Mouse (Mus musculus) heart, embryonic 16.5 days (tissue): ENCODE data around the gene Nsun2. TPM values are rescaled to one million over a fixed set of nuclear protein-coding genes. Genes with fewer than 3 reads are reported as not detected.

Experiments
- ATAC-seq: fragments of 200-750 bp; cut with Nextera tagmentation; replicated peaks from 2 replicates; pipeline ENCODE4 v1.8.0; 2017; ENCODE audit warnings: moderate number of reproducible peaks; ENCODE audit not compliant: insufficient read depth, low FRiP score; ENCODE audit errors: extremely low read depth
- H3K27ac ChIP-seq: fragments of 300-500 bp; sonication (generic); 2 replicates; pipeline ENCODE4 v1.5.1; 2014; ENCODE audit warnings: mild to moderate bottlenecking, low read length, control low read depth, moderate library complexity
- H3K27me3 ChIP-seq: fragments of 300-500 bp; sonication (generic); 2 replicates; pipeline ENCODE4 v1.6.1; 2014; ENCODE audit warnings: low read length, mixed read lengths; ENCODE audit not compliant: control insufficient read depth, insufficient read depth
- H3K36me3 ChIP-seq: fragments of 300-500 bp; sonication (generic); 2 replicates; pipeline ENCODE4 v1.6.1; 2014; ENCODE audit not compliant: control insufficient read depth, insufficient read depth
- H3K4me1 ChIP-seq: fragments of 300-500 bp; sonication (generic); 2 replicates; pipeline ENCODE4 v1.6.1; 2014; ENCODE audit warnings: low read length, mixed read lengths; ENCODE audit not compliant: control insufficient read depth, insufficient read depth
- H3K4me2 ChIP-seq: fragments of 300-500 bp; sonication (generic); 2 replicates; pipeline ENCODE4 v1.6.1; 2014; ENCODE audit warnings: low read depth, mild to moderate bottlenecking, control low read depth, low read length
- H3K4me3 ChIP-seq: fragments of 300-500 bp; sonication (generic); 2 replicates; pipeline ENCODE4 v1.5.1; 2014; ENCODE audit warnings: mild to moderate bottlenecking, control low read depth, low read length
- H3K9ac ChIP-seq: fragments of 300-500 bp; sonication (generic); 2 replicates; pipeline ENCODE4 v1.6.1; 2014; ENCODE audit warnings: low read length, control low read depth
- H3K9me3 ChIP-seq: fragments of 300-500 bp; sonication (generic); replicated peaks from 2 replicates; pipeline ENCODE4 v1.6.1; 2016; ENCODE audit warnings: low read length; ENCODE audit not compliant: control insufficient read depth
- WGBS: fragments of 180-500 bp; shearing (Covaris S2); extraction: QIAGEN DNeasy Blood & Tissue Kit; methylation state at CpG from one replicate; pipeline ENCODE4 v1.1.7; 2014; 5-methylcytosine and 5-hydroxymethylcytosine counted together
- polyA plus RNA-seq: library from polyadenylated mRNA; unstranded; fragments of >200 nt; fragmentation: Nextera tagmentation; extraction: Ambion mirVana; gene quantifications from 2 replicates; pipeline ENCODE4 v1.2.1, GENCODE M21; 2015

Gene Nsun2
- polyA plus RNA-seq, 1 experiment from 2014 or later = 78.0 TPM

DNA sequence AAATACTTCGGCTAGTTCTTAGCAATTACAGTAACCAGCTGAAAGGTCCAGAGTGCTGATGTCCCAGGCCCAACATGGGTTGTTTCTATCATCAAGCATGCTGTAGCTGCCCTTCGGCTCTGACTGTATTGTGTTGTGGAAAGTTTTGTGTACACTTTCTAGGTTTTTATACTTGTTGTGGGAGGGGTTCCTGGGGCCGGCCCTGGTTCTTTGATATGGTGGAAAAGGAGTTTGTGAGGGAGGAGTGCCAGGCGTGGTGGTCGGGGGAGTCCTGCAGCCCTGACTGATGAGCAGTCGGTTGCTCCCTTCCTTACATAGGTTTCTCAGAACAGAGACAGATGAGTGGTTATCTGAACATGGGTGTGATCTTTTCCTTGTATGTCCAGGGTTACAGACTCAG, 103.3 kb downstream of the Nsun2 start:
- Histone ChIP-seq H3K27me3 (no peaks in the 10 kb centered on the region), H3K36me3 (peaks cover 57% of the 10 kb centered on the region), H3K4me2 (no peak overlapping the region), H3K4me3 (no peak overlapping the region), H3K27ac (no peak overlapping the region), H3K9me3 (no peaks in the 10 kb centered on the region), H3K9ac (no peak overlapping the region), H3K4me1 (no peaks in the 10 kb centered on the region)
- no peak for ATAC-seq
- 82% methylated on average over 6 of the region's 6 CpGs for WGBS

DNA sequence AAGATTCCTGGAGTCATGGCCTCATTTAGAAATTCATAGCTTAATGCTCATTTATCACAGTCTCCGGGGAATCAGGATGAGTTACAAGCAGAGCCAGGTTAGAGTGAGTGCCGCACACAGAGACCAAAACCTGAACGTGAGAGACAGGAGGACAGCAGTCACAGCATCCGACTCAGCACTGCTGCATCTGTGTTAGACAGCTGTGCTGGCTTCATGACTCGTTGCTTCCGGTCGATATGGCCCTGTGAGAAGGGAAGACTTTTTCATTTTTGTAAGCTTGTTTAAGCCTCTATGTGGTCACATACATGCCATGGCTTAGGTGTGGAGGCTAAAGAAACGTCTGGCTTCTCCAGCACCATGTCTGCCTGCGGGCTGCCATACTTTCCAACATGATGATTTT, 104.1 kb downstream of the Nsun2 start:
- no peak for ATAC-seq
- Histone ChIP-seq H3K4me3 (no peak overlapping the region), H3K4me2 (no peak overlapping the region), H3K27ac (no peak overlapping the region), H3K4me1 (no peaks in the 10 kb centered on the region), H3K9ac (no peak overlapping the region), H3K9me3 (no peaks in the 10 kb centered on the region), H3K36me3 (peaks cover 51% of the 10 kb centered on the region), H3K27me3 (no peaks in the 10 kb centered on the region)
- 85% methylated on average over 9 of the region's 9 CpGs for WGBS

DNA sequence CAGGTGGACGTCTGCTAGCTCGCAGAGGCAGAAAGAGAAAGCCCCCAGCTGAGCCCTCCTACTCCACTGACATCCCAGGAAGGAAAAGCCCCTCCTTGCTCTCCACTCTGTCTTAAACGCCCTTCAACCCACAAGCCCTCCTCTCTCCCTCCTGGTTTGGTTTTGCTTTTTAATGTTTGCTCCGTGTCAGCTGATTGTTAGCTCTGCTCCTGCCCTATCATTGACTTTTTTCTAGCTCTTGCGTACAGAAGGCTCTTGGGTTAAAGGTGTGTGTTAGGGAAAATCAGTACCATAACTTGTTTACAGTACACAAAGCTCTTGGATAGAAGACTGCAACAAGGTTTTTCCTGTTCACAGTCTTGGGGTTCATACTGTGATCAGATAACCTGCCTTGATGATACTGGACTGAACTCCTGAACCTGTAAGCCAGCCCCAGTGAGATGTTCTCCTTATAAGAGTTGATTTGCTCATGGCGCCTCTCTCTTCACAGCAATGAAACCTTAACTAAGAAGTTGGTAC, 104.6 kb downstream of the Nsun2 start:
- Histone ChIP-seq H3K4me1 (no peaks in the 10 kb centered on the region), H3K4me2 (no peak overlapping the region), H3K27me3 (no peaks in the 10 kb centered on the region), H3K9me3 (no peaks in the 10 kb centered on the region), H3K9ac (no peak overlapping the region), H3K36me3 (peaks cover 48% of the 10 kb centered on the region), H3K27ac (no peak overlapping the region), H3K4me3 (no peak overlapping the region)
- no peak for ATAC-seq
- WGBS = 87% methylated on average over 6 of the region's 6 CpGs

DNA sequence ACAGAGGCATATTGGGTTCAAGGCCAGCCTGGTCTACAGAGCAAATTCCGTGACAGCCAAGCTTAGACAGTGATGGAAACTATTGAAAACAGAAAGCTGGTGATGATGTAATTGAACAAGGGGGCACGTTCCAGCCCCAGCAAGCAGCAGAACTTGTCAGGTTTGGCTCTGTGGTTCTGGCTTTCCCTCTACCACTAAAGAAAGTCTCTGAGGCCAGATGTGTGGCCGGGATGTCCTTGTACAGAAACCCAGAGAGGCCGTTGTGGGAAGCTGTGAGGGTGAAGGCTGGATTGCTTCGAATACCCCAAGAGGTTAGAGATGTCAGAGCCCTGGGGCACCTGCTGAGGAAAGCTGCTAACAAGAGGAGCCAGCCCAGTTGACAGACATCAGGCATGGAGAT, 105.7 kb downstream of the Nsun2 start:
- Histone ChIP-seq H3K9ac (no peak overlapping the region), H3K4me3 (no peak overlapping the region), H3K27me3 (no peaks in the 10 kb centered on the region), H3K9me3 (no peaks in the 10 kb centered on the region), H3K4me2 (no peak overlapping the region), H3K36me3 (peaks cover 37% of the 10 kb centered on the region), H3K4me1 (no peaks in the 10 kb centered on the region), H3K27ac (no peak overlapping the region)
- ATAC-seq = no peak
- 90% methylated on average over 5 of the region's 5 CpGs for WGBS

DNA sequence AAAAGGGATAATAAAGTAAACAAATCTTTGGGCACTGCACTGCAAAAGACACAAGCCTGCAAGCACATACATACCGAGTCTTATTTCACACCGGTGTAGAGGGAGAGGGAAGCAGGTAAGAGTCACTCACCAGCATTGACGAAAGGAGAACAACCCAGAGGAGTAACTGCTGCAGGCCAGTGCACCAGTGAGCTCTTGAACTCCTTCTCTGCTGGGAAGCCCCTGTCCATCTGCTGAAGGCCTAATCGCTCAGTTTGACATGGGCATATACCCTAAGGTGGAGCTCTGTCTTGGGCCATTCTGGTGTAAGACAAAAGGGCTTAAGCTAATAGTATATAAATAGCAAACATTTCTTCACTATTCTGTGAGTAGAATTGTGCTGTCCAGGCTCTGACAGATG, 106.6 kb downstream of the Nsun2 start:
- ATAC-seq = no peak
- no peak overlapping the region for H3K27ac ChIP-seq
- H3K27me3 ChIP-seq = no peaks in the 10 kb centered on the region
- no peak overlapping the region for H3K9ac ChIP-seq
- H3K4me1 ChIP-seq = no peaks in the 10 kb centered on the region
- H3K4me3 ChIP-seq = no peak overlapping the region
- peaks cover 29% of the 10 kb centered on the region for H3K36me3 ChIP-seq
- H3K9me3 ChIP-seq = no peaks in the 10 kb centered on the region
- no peak overlapping the region for H3K4me2 ChIP-seq
- WGBS = 91% methylated on average over 4 of the region's 4 CpGs

DNA sequence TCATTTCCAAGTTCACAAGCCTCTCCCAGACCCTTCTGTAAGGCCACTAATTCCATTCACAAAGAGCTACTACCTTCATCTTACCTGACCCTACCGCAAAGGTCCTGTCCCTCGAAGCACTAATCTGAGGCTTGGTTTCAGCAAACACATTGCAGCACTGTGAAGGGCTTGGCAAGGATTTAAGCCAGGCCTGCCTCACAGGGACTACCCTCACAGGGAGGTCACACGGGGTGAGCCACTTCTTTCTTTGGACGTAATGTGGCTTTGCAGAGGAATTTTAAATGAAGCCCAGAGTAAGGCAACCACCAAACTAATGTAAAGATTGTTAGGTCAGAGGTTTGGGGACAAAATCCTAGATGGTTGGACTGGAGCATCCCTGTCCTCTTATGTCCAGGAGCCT, 107.0 kb downstream of the Nsun2 start:
- no peak for ATAC-seq
- no peak overlapping the region for H3K9ac ChIP-seq
- WGBS = 83% methylated on average over 4 of the region's 4 CpGs
- no peak overlapping the region for H3K4me3 ChIP-seq
- peaks cover 25% of the 10 kb centered on the region for H3K36me3 ChIP-seq
- no peaks in the 10 kb centered on the region for H3K9me3 ChIP-seq
- H3K27ac ChIP-seq = no peak overlapping the region
- no peaks in the 10 kb centered on the region for H3K27me3 ChIP-seq
- no peaks in the 10 kb centered on the region for H3K4me1 ChIP-seq
- H3K4me2 ChIP-seq = no peak overlapping the region

DNA sequence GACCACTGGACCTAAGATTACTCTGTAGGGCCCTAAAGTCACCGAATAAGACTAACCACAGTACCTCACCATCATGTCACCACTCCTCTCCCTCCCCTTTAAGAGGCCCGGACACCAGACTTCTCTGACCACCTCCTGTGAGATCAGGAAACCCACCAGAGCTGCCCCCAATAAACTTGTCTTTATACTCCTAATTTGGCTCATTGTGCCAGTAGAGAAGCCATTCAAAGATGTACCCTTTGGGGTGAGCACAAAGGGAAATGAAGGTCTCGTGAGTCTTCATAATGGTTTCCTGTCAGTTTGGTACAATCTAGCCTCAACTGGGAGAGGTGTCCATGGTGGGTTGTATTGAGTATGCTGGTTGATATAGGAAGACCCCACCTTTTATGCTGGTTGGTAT, 107.5 kb downstream of the Nsun2 start:
- Histone ChIP-seq H3K36me3 (peaks cover 20% of the 10 kb centered on the region), H3K9me3 (no peaks in the 10 kb centered on the region), H3K9ac (no peak overlapping the region), H3K4me3 (no peak overlapping the region), H3K4me1 (no peaks in the 10 kb centered on the region), H3K4me2 (no peak overlapping the region), H3K27me3 (no peaks in the 10 kb centered on the region), H3K27ac (no peak overlapping the region)
- 86% methylated on average over 3 of the region's 3 CpGs for WGBS
- no peak for ATAC-seq

DNA sequence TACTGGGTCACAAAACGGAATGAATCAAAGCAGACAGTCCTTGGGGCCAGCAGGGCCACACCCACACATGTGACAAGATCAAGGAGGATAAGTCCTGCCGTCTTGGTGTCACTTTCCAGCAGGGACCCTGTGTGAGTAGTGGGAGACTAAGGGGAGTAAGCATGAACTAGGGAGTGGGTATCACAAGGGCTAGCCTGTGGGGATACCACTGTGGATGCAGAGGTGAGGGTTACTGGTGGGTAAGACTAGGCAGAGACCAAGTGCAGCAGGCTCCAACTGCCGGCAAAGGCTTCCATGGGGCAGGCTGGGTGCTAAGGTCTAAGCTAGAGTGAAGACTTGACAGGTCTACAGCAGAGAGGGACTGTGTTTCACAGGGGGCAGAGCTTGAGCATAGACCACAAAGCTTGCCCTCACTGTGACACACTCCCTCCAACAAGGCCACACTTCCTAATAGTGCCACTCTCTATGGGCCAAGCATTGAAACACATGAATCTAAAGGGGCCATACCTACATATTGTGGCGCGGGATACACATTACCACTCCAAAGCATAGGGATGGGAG, 109.2 kb downstream of the Nsun2 start:
- Histone ChIP-seq H3K4me3 (no peak overlapping the region), H3K9ac (no peak overlapping the region), H3K4me1 (no peaks in the 10 kb centered on the region), H3K4me2 (no peak overlapping the region), H3K36me3 (peaks cover 14% of the 10 kb centered on the region), H3K27me3 (no peaks in the 10 kb centered on the region), H3K27ac (no peak overlapping the region), H3K9me3 (no peaks in the 10 kb centered on the region)
- ATAC-seq = no peak
- 67% methylated on average over 5 of the region's 5 CpGs for WGBS

DNA sequence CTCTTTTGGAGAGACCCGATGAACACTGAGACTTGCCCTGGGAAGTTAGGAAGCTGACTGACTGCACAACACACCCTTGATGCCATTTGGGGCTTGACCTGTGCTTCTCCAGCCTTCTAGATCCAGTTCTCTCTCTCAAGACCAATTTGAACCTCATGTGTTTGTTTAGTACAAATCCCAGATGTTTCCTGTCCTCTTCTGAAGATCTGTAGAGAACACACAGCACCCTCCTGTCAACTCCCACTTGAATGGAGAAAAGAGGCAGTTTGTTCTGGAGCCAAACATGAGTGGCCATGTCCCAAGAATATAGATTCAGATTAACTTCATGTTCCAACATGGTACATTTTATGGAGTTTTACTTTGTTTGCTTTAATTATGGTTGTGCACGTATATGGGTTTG, 110.4 kb downstream of the Nsun2 start:
- no peak overlapping the region for H3K9ac ChIP-seq
- H3K4me2 ChIP-seq = no peak overlapping the region
- H3K27ac ChIP-seq = no peak overlapping the region
- no peak overlapping the region for H3K4me3 ChIP-seq
- WGBS = 92% methylated on average over 2 of the region's 2 CpGs
- ATAC-seq = no peak
- no peaks in the 10 kb centered on the region for H3K9me3 ChIP-seq
- H3K4me1 ChIP-seq = no peaks in the 10 kb centered on the region
- H3K27me3 ChIP-seq = no peaks in the 10 kb centered on the region
- peaks cover 7% of the 10 kb centered on the region; the same call in 1 of the 2 replicates for H3K36me3 ChIP-seq
